Mouse (Mus musculus) hindbrain, embryonic 15.5 days (tissue): Measurements from ENCODE around the gene Arhgef3. TPM values are rescaled to one million over a fixed set of nuclear protein-coding genes. Genes with fewer than 3 reads are reported as not detected.

Experiments
- ATAC-seq: fragments of 200-750 bp; cut with Nextera tagmentation; 2 replicates; pipeline ENCODE4 v1.8.0; 2017; ENCODE audit warnings: low read depth, moderate number of reproducible peaks, moderate TSS enrichment; ENCODE audit not compliant: low FRiP score
- H3K27ac ChIP-seq: fragments of 300-500 bp; sonication (generic); replicated peaks from 2 replicates; pipeline ENCODE4 v1.5.1; 2015; ENCODE audit warnings: mild to moderate bottlenecking, inconsistent platforms
- H3K27me3 ChIP-seq: fragments of 300-500 bp; sonication (generic); 2 replicates; pipeline ENCODE4 v1.6.1; 2015; ENCODE audit warnings: control low read depth, inconsistent platforms
- H3K36me3 ChIP-seq: fragments of 300-500 bp; sonication (generic); 2 replicates; pipeline ENCODE4 v1.6.1; 2015; ENCODE audit warnings: control low read depth, inconsistent platforms
- H3K4me1 ChIP-seq: fragments of 300-500 bp; sonication (generic); replicated peaks from 2 replicates; pipeline ENCODE4 v1.6.1; 2015; ENCODE audit warnings: control low read depth, inconsistent platforms
- H3K4me2 ChIP-seq: fragments of 300-500 bp; sonication (generic); 2 replicates; pipeline ENCODE4 v1.6.1; 2015; ENCODE audit warnings: moderate library complexity, mild to moderate bottlenecking, inconsistent platforms
- H3K4me3 ChIP-seq: fragments of 300-500 bp; sonication (generic); 2 replicates; pipeline ENCODE4 v1.5.1; 2015; ENCODE audit warnings: mild to moderate bottlenecking, inconsistent platforms
- H3K9ac ChIP-seq: fragments of 300-500 bp; sonication (generic); 2 replicates; pipeline ENCODE4 v1.6.1; 2015; ENCODE audit warnings: inconsistent platforms
- H3K9me3 ChIP-seq: fragments of 300-500 bp; sonication (generic); 2 replicates; pipeline ENCODE4 v1.6.1; 2016; ENCODE audit warnings: control low read depth, inconsistent platforms
- WGBS: fragments of 180-500 bp; shearing (Covaris S2); methylation state at CpG from one replicate; pipeline ENCODE4 v1.1.7; 2015; 5-methylcytosine and 5-hydroxymethylcytosine counted together
- polyA plus RNA-seq: library from polyadenylated mRNA; unstranded; fragments of >200 nt; fragmentation: Nextera tagmentation; extraction: Ambion mirVana; gene quantifications from 2 replicates; pipeline ENCODE4 v1.2.1, GENCODE M21; 2015

The Arhgef3 gene
- polyA plus RNA-seq, 1 experiment from 2014 or later = 12.7 TPM

DNA sequence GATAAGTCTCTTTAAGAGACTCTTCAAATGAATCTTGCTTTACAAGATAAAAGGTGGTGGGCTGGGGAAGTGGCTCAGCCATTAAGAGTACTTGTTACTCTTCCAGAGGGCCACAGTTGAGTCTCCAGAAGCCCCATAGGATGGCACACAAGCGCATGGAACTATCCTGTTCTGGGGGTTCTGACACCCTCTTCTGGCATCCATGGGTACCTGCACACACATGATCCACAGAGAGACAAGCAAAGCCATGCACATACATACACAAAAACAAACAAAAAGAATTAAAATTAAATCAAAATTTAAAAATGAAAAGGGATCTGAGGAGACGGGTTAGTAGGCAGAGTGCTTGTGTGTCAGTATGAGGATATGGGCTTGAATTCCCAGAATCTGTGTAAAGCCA is 278.0 kb downstream of the Arhgef3 start:
- no peak for ATAC-seq
- Histone ChIP-seq H3K4me3 (no peak overlapping the region), H3K27me3 (no peaks in the 10 kb centered on the region), H3K4me2 (no peak overlapping the region), H3K9ac (no peak overlapping the region), H3K36me3 (no peaks in the 10 kb centered on the region), H3K27ac (no peak overlapping the region), H3K9me3 (no peaks in the 10 kb centered on the region), H3K4me1 (no peaks in the 10 kb centered on the region)
- WGBS = 97% methylated on average over 2 of the region's 2 CpGs

DNA sequence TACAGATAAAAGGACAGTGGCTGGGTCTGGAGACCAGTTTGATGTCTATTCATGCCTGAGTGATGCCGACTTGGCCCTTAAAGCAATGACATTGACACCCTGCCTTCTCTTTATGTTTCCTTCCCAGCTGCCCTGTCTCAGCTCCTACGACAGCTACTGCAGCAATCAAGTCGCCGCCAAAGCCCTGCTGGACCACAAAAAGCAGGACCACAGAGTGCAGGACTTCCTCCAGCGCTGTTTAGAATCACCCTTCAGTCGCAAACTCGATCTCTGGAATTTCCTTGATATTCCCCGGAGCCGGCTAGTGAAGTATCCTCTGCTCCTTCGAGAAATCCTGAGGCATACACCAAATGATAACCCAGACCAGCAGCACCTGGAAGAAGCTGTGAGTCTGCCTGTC is 279.1 kb downstream of the Arhgef3 start:
- Histone ChIP-seq H3K27ac (no peak overlapping the region), H3K27me3 (no peaks in the 10 kb centered on the region), H3K36me3 (no peaks in the 10 kb centered on the region), H3K9ac (no peak overlapping the region), H3K9me3 (no peaks in the 10 kb centered on the region), H3K4me3 (no peak overlapping the region), H3K4me2 (no peak overlapping the region), H3K4me1 (no peaks in the 10 kb centered on the region)
- 77% methylated on average over 10 of the region's 10 CpGs for WGBS
- ATAC-seq = no peak

DNA sequence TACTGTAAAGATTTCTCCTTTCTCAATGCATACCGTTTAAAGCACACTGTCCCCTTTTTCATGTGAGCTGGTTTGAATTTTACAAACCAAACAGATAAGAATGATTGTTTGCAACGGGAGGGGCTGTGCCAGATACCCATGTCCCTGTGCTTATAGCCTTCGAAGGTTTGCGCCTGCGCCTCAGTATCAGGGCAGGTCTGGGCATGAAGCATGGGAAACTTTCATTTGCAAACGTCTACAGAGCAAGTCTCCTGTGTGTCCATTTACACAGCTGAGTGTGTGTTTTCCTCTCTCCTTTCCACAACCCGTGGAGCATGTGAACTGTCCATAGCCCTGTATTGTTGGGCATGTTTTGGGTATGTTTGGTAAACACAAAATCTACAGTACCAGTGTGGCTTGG is 281.7 kb downstream of the Arhgef3 start:
- no peak overlapping the region for H3K9ac ChIP-seq
- ATAC-seq = no peak
- no peak overlapping the region for H3K4me3 ChIP-seq
- no peaks in the 10 kb centered on the region for H3K27me3 ChIP-seq
- H3K9me3 ChIP-seq = no peaks in the 10 kb centered on the region
- no peaks in the 10 kb centered on the region for H3K4me1 ChIP-seq
- H3K4me2 ChIP-seq = no peak overlapping the region
- WGBS = 81% methylated on average over 7 of the region's 7 CpGs
- no peak overlapping the region for H3K27ac ChIP-seq
- H3K36me3 ChIP-seq = no peaks in the 10 kb centered on the region

DNA sequence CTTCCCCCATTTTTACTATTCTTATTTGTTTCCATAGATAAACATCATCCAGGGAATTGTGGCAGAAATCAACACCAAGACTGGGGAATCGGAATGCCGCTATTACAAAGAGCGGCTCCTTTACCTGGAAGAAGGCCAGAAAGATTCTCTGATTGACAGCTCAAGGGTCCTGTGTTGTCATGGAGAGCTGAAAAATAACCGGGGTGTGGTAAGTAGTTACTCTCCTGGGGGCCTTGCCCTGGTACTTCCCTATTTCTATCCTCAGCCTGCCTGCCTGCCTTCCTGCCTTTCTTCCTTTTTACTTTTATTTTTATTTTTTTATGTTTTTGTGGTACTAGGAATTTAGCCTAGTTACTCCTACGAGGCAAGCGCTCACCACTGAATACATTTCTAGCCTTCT is 282.8 kb downstream of the Arhgef3 start:
- H3K4me1 ChIP-seq = no peaks in the 10 kb centered on the region
- no peaks in the 10 kb centered on the region for H3K9me3 ChIP-seq
- H3K4me3 ChIP-seq = no peak overlapping the region
- no peak overlapping the region for H3K27ac ChIP-seq
- H3K4me2 ChIP-seq = no peak overlapping the region
- no peaks in the 10 kb centered on the region for H3K36me3 ChIP-seq
- H3K9ac ChIP-seq = no peak overlapping the region
- no peaks in the 10 kb centered on the region for H3K27me3 ChIP-seq
- no peak for ATAC-seq
- WGBS = 74% methylated on average over 6 of the region's 6 CpGs

- Histone ChIP-seq H3K27me3 (no peaks in the 10 kb centered on the region), H3K4me2 (no peak overlapping the region), H3K27ac (no peak overlapping the region), H3K36me3 (no peaks in the 10 kb centered on the region), H3K9me3 (no peaks in the 10 kb centered on the region), H3K9ac (no peak overlapping the region), H3K4me3 (no peak overlapping the region), H3K4me1 (no peaks in the 10 kb centered on the region)
- no peak for ATAC-seq
- 92% methylated on average over 6 of the region's 6 CpGs for WGBS
Observed at GRCm38 (mm10) chr14:27400495-27400894, 285.8 kb downstream of the Arhgef3 start.

DNA sequence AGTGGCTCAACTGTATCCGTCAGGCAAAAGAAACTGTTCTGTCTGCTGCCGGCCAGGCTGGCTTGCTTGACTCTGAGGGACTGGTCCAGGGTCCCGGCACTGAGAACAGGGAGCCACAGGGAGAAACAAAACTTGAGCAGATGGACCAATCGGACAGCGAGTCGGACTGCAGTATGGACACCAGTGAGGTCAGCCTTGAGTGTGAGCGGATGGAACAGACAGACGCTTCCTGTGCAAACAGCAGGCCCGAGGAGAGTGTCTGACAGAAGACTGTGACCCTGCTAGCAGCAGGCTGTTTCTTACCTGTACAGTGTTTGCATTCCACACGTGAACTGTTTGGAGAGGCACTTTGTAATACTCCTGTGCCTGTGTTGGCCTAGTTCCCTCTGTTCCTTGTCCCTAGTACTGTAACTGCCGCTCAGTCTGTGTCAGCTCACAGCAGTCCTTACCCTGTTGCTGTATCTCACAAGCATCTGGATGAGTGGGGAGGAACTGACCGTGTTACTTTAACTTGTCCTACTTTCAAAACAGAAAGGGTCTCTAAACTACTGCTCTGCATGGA is 287.1 kb downstream of the Arhgef3 start:
- WGBS = 88% methylated on average over 12 of the region's 12 CpGs
- Histone ChIP-seq H3K9me3 (no peaks in the 10 kb centered on the region), H3K9ac (no peak overlapping the region), H3K27me3 (no peaks in the 10 kb centered on the region), H3K4me2 (no peak overlapping the region), H3K4me1 (no peaks in the 10 kb centered on the region), H3K36me3 (no peaks in the 10 kb centered on the region), H3K27ac (no peak overlapping the region), H3K4me3 (no peak overlapping the region)
- ATAC-seq = no peak

DNA sequence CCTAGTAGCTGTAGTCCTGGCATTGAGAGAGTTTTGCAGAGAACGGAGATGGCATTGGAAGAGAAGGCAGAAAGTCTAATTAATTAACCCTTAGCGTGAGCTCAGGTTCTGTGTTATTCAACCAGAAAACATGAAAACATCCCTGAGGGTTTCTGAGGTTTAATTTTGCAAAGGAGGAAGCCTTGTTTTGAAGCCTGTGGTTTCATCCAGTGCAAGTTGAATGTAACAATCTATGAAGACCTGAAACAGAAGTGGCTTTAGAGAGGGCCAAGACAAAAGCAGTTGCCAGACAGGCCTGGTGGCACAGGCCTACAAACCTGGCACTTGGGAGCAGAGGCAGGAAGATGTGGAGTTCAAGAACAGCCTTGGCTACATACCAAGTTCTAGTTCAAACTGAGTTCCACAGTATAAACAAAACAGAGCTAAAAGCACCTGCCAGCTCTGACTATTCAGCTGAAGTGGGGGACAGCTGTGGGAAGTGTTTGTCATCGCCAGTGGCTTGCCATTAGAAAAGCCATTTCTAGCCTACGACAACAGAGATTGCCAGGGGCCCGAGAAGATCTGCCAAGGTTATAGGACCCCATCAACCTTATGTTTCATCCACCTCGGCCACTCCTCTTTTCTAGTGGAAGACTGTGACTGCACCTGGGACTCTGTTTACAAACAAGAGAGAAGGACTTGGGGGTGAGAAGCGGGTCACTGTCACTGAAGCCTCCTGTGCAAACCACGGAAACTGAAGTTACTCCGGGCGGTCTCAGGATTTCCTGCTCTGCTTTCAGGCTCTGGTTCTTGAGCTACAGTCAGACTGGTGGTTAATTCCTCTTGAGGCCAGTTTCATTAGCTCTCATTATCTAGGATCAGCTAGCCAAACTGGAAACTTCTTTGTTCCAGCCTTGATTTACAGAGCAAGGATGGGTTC is 287.9 kb downstream of the Arhgef3 start:
- H3K4me3 ChIP-seq = no peak overlapping the region
- no peaks in the 10 kb centered on the region for H3K9me3 ChIP-seq
- no peaks in the 10 kb centered on the region for H3K4me1 ChIP-seq
- H3K36me3 ChIP-seq = no peaks in the 10 kb centered on the region
- no peak overlapping the region for H3K27ac ChIP-seq
- WGBS = 81% methylated on average over 10 of the region's 10 CpGs
- no peaks in the 10 kb centered on the region for H3K27me3 ChIP-seq
- no peak for ATAC-seq
- H3K9ac ChIP-seq = no peak overlapping the region
- H3K4me2 ChIP-seq = no peak overlapping the region

GRCm38 (mm10) chr14:27405452-27405851 is 290.8 kb downstream of the Arhgef3 start:
- ATAC-seq = no peak
- H3K36me3 ChIP-seq = no peaks in the 10 kb centered on the region
- H3K9me3 ChIP-seq = peaks cover 6% of the 10 kb centered on the region; the same call in 1 of the 2 replicates
- no peak overlapping the region for H3K4me2 ChIP-seq
- H3K27me3 ChIP-seq = no peaks in the 10 kb centered on the region
- no peaks in the 10 kb centered on the region for H3K4me1 ChIP-seq
- no peak overlapping the region for H3K9ac ChIP-seq
- no peak overlapping the region for H3K27ac ChIP-seq
- WGBS = 88% methylated on average over 4 of the region's 4 CpGs
- no peak overlapping the region for H3K4me3 ChIP-seq

DNA sequence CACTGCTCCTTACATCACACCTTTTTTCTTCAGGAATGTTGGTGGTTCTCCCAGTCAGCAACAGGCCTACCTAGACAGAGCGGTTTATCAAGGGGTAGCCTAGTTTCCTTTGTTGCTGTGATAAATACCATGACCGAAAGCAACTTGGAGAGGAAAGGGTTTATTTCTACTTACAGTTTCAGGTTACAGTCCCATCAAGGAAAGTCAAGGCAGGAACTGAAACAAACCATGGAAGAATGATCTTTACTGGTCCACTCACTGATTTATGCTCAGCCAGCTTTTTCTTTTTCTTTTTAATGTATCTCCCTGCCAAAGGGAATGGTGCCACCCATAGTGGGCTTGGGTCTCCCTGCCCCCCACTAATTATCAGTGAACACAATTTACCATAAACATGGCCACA is 291.2 kb downstream of the Arhgef3 start:
- H3K27me3 ChIP-seq = no peaks in the 10 kb centered on the region
- H3K9ac ChIP-seq = no peak overlapping the region
- ATAC-seq = no peak
- H3K4me2 ChIP-seq = no peak overlapping the region
- H3K36me3 ChIP-seq = no peaks in the 10 kb centered on the region
- WGBS = 97% methylated on average over 2 of the region's 2 CpGs
- no peaks in the 10 kb centered on the region for H3K4me1 ChIP-seq
- H3K27ac ChIP-seq = no peak overlapping the region
- H3K4me3 ChIP-seq = no peak overlapping the region
- peaks cover 6% of the 10 kb centered on the region; the same call in 1 of the 2 replicates for H3K9me3 ChIP-seq

GRCm38 (mm10) chr14:27408240-27408639 is 293.5 kb downstream of the Arhgef3 start:
- ATAC-seq = no peak
- Histone ChIP-seq H3K4me1 (no peaks in the 10 kb centered on the region), H3K9ac (no peak overlapping the region), H3K27me3 (no peaks in the 10 kb centered on the region), H3K36me3 (no peaks in the 10 kb centered on the region), H3K4me3 (no peak overlapping the region), H3K9me3 (peaks cover 6% of the 10 kb centered on the region; the same call in 1 of the 2 replicates), H3K27ac (no peak overlapping the region), H3K4me2 (no peak overlapping the region)
- 95% methylated on average over 3 of the region's 3 CpGs for WGBS

GRCm38 (mm10) chr14:27409662-27410061 is 295.0 kb downstream of the Arhgef3 start:
- Histone ChIP-seq H3K27me3 (no peaks in the 10 kb centered on the region), H3K36me3 (no peaks in the 10 kb centered on the region), H3K4me3 (no peak overlapping the region), H3K4me1 (no peaks in the 10 kb centered on the region), H3K4me2 (no peak overlapping the region), H3K27ac (no peak overlapping the region), H3K9me3 (peaks cover 6% of the 10 kb centered on the region; the same call in 1 of the 2 replicates), H3K9ac (no peak overlapping the region)
- ATAC-seq = no peak
- 95% methylated on average over 3 of the region's 3 CpGs for WGBS

DNA sequence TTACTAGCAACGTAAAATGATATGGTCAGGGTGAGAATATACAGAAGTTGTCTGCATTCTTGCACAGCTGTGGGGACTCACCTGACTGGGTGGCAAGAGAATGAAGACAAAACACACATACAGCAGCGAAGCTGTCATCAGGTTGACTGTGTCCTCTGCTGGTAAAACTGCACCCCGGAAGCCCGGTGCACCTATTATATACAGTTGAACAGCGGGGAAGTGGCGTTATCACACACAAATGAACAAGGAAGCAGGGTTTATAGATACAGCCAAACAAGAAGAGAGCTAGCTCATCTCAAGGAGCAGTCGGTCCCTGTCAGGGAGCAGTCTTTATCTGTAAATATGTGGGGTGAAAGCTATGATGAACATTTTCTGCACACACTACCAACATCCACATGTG is 296.8 kb downstream of the Arhgef3 start:
- Histone ChIP-seq H3K9ac (no peak overlapping the region), H3K4me3 (no peak overlapping the region), H3K4me1 (no peaks in the 10 kb centered on the region), H3K9me3 (peaks cover 6% of the 10 kb centered on the region; the same call in 1 of the 2 replicates), H3K27ac (no peak overlapping the region), H3K4me2 (no peak overlapping the region), H3K36me3 (no peaks in the 10 kb centered on the region), H3K27me3 (no peaks in the 10 kb centered on the region)
- no peak for ATAC-seq
- WGBS = 89% methylated on average over 7 of the region's 7 CpGs
